Mouse (Mus musculus): ENCODE data around the gene Rarres2. TPM values are rescaled to one million over a fixed set of nuclear protein-coding genes. Genes with fewer than 3 reads are reported as not detected.

Gene Rarres2
- total RNA-seq (2022), result 100 to 1,000 TPM in 1 of 4 experiments, 10 to 100 TPM in 3; 62.1 to 108 (median 77.5) TPM

DNA sequence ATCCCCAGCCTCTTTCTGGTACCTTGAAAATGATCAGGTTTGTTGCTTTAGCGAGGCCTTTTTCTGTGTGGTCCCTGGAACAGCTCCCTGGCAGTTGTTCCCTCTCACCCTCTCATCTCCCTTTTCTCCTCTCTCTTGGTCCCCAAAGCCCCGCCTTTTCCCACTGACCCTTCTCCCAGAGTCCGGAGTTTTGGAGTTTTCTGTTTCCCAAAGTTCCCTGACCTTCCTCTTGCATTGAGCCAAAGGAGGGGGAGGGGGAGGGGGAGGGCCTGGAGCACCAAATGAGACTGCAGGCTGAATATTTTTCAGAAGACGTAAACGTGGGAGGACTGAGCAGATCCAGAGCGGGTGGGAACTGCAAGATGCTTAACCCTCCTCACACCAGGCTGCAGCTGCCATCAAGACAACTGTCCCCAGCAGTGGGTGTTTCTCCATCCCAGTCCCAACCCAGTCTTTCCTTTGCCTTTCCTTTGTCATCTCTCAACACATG lies at the start of gene Rarres2:
Gene Rarres2, minus strand, starts transcription at position 218 of the 490 bp plus-strand sequence.
- peak; percentile 74 for DNase-seq (ENCODE audit: low spot score)

DNA sequence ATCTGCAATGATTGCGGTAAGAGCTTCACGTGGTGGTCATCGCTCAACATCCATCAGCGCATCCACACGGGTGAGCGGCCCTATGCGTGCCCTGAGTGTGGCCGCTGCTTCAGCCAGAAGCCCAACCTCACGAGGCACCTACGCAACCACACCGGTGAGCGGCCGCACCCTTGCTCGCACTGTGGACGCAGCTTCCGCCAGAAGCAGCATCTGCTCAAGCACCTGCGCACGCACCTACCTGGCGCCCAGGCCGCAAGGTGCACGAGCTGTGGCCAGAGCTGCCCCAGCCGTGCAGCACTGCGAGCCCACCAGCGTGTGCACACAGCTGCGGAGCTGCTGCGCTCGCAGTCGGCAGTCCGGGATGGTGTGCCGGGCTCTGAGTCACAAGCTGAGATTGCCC lies 47.4 kb upstream of the Rarres2 start:
- no peak for DNase-seq (ENCODE audit: low spot score)

DNA sequence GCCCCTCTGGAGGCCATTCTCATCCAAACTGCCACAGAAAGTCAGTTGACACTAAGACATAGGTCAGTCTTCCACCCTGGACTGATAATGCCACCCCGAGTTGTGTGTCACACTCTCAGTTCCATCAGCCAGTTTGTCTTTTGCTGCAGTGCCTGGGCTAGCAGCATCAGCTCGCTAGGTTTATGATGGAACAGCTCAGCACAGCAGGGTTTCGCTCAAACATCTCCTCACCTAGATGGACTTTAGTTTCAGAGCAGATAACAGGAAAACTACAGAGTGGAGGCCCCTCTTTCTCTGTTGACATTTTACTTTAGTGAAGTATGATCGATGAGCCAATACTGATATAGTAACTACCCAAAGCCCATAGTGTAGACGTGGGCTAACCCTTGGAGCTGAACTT lies 42.2 kb upstream of the Rarres2 start:
- DNase-seq (ENCODE audit: low spot score), result no peak

DNA sequence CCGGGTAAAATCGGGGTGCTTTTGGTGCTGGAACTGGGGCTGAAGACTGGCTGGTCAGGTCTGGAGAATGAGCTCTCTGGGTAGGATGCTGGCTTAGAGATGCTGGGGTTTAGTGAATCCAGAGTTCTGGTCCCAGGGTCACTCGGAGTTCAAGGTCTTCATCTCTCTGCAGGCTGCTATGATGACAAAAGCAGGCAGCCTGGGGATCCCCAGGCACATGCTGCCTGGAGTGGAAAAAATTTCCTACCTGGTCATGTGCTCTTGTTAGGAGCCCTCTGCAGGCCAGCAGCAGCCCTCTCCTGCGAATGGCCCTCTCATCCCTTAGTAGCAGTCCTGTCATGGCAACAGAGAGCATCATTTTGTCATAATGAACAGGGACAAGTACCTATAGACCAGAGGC lies 40.9 kb upstream of the Rarres2 start:
- DNase-seq (ENCODE audit: low spot score), result no peak

DNA sequence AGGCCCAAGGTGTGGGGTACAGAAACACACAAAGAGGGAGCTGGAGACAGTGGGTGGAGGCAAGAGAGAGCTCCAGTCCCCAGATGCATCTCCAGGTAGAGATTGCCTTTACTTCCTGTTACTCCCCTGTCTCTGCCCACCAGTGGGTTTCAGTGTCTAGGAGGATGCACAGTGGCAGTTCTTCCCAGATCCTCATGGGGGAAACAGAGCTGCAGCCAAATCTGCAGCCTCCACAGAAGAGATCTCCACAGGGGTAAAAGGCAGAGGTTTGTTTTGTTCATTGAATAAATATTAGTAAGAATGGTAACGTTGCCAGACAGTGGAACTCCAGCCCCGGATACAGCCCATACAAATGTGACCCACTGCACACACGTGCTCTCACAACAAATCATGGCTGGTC lies 38.1 kb upstream of the Rarres2 start:
- no peak for DNase-seq (ENCODE audit: low spot score)

DNA sequence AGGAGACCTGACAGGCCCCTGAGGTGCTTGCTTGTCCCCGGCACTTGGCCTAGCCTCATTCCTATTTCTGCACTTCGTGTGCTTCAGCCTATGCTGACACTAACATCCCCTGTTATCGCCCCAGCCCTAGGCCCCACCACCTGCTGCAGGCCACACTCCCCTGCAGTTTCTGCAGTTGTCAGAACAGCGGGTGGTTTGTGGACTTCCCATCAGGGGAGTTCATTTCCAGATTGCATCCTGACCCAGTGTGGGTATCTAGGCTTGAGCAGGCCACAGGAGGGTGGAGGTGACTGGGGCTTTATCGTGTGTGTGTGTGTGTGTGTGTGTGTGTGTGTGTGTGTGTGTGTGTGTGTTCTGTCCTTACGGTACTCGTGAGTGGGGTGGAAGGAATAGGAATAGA lies 36.9 kb upstream of the Rarres2 start:
- DNase-seq (ENCODE audit: low spot score), result no peak

DNA sequence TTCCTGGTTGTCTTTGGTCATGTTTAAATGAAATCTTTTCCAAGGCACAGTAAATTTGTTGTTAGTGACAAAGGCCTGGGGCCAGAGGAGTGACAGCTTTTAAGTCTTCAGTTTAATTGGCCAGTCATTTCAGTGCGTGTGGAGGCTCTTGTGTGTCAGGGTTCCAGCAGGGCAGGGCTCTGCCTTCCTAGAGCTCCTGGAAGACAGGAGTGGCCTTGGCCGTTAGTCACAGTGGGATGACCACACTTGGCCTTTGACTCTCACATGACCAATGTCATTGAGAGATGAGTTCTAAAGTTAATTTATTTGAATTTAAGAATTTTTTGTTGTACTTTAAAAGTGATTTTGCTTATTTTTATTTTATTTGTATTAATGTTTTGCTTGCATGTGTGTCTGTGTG lies 35.5 kb upstream of the Rarres2 start:
- DNase-seq (ENCODE audit: low spot score), result no peak

DNA sequence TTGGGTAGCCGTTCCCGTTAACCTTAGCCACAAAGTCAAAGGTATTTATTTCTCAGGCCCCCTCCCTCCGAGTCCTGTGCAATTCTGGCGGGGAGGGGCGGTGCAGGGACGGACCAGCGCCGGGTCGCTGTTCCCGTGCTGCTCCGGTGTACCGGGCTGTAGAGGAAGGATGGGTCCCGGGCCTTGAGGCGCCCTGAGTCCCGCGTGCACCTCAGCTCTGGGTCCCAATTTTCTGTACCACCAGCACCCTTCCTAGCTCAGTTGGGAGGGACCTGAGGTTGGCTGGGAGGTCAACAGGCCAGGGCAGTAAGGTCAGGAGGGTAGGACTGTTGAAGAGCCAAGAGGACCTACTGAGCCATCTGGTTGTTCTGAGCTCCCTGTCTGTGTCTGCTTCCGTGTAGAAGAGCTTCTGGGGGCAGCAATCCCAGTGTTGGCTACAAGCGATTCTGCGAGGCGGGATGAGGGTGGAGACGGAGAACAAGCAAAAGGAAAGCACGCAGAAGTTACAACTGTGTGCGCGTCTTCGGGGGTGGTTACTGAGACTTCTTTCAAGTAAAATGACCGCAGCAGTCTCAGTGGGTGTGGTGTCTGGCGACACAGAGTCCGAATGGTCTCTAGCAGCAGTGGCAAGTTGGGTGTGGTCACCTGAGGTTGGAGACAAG lies 29.6 kb upstream of the Rarres2 start:
- no peak for DNase-seq (ENCODE audit: low spot score)

DNA sequence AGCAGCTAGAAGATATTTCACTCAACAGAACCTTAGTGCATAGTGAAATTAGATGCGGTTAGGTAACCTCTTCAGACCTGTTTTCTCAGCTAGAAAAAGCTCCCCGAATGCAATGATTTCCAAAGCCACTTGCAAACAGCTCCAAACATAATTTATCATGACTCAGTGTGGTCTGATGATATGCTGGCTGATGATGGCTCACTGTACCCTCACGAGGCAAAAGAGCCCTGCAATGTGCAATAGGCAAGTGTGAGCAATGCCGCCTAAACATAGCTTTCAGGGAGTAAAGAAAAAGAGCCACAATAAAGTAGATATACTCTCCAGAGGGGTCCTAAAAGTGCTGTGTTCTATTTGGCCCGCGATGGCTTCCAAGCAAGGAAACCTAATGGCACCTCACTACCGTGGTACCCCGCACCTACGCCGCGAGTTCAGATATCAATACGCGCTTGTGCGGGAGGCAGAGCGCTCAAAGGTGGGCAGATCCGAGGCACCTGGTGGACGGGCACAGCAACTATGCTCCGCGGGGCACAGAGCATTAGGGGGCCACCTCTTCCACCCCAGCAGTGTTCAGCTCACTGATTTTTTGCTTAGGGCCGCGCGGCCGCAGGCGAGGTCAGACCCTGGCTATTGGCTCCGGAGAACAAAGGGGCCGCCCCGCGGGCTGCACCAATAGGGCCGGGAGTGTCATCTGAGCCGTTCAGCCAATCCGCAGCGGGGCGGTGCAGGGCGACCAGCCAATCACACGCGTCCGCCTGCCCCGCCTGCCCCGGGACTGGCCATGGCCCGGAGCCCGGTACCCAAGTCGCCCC lies 28.9 kb upstream of the Rarres2 start, which contains the start of gene Zfp775:
Gene Zfp775, plus strand, starts transcription at position 793 of the 809 bp plus-strand sequence.
- peak; percentile 96 for DNase-seq (ENCODE audit: low spot score)

DNA sequence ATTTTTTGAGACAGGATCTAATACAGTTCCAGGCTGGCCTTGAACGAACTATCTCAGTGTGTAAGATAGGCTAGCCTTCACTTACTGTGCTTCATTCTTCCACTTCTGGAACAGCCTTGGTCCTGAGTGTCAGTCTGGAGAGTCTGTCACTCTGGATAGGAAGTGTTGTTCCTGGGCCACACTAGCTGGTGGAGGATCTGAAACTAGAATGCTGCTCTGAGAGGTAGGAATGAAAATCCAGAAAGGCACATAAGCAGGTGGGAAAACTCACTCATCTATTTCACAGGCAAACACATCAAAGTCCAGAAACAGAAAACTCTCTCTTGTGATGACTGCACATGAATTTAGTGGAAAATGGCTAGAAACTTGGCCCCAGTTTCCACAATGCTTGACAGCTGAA lies 28.0 kb upstream of the Rarres2 start:
- DNase-seq (ENCODE audit: low spot score), result no peak

DNA sequence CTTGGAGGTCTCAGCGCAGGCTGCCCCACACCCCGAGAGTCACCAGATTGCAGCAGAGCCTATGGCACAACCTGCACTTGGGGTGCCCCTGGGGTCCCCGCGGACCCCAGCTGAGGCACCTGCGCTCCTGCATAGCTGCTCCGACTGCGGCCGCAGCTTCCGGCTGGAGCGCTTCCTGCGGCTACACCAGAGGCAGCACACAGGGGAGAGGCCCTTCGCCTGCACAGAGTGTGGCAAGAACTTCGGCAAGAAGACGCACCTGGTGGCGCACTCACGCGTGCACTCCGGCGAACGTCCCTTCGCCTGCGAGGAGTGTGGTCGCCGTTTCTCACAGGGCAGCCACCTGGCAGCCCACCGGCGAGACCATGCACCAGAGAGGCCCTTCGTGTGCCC lies 24.6 kb upstream of the Rarres2 start:
- no peak for DNase-seq (ENCODE audit: low spot score)

GRCm38 (mm10) chr6:48596545-48597232 lies 24.1 kb upstream of the Rarres2 start:
- no peak for DNase-seq (ENCODE audit: low spot score)

- no peak for DNase-seq (ENCODE audit: low spot score)
Observed at GRCm38 (mm10) chr6:48595278-48595677, 22.7 kb upstream of the Rarres2 start.

DNA sequence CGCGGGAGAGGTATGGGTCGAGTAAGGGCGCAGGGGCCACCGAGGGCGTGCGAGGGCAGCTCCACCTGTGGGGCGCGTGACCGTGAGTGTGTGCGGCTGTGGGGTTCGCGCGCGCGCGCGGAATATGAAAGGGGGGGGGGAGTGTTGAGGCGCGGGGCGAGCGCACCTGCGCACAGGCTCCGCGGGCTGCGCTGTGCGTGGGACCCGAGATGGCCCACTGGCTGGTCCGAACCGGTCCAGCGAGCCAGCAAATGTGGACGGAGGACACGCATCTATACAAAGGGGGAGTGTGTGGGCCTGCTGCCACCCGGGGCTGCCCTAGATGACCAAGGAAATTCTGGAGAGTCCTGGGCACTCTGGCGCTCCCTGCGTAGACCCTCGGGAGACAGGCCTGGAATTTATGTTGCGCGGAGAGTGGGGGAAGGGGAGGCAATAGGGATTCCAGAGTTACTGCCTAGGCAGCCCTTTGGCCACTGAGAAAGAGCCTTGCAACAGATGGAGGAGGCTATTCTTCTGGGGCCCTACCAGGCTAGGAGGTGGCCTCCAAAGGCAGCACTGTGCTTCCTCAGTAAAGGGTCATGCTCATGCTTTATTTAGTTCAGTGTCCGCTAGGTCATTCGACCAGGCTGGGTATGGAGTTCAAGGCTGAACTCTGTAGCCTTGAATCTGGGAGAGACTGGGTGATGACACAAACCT lies 21.6 kb upstream of the Rarres2 start:
- DNase-seq (ENCODE audit: low spot score), result peak; percentile 32

DNA sequence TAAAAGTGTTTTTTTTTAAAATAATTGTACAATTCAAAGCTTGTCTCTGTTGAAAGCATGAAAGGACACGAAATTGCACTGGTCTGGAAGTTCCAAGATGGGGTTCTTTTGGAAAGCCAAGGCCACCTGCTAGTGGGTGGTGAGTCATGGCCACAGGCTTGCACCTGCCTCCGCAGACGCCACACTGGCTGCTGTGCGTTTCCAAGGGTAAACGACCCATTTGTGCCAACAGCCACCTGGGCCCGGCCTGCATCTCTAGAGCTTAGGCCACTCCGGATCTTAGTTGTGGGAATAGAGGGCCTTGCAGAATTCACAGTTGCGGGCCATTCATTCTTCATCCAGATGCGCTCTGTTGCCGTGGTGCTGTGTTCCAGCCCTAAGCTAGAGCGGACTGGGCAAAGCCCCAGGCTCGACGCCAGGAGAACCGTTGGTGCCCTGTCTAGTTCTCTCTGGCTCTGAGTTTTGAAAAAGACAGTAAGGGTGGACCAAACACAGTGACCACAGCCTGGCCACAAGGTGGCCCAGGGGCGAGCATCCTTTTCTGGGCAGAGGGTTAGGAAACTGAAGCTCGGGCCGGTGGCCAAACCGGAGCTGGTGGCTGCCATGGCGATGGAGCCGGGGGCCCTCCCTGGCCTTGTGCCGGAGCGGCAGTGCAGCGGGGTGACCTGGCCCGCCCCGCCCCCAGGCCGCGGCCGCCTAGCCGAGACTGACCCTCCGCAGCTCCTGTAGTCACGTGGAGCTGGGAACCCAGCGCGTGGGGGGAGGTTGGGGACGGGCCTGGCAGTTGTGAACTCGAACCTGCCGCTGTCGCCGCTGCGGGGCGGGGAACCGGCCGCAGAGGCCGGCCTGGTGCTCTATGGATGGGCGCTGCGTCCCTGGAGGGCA lies 20.8 kb upstream of the Rarres2 start, which contains the start of the genes Repin1 and Gm44965:
Gene Repin1, plus strand, starts transcription at position 726 of the 885 bp plus-strand sequence.
Gene Gm44965, plus strand, starts transcription at position 784 of the 885 bp plus-strand sequence.
- peak; percentile 93 for DNase-seq (ENCODE audit: low spot score)

DNA sequence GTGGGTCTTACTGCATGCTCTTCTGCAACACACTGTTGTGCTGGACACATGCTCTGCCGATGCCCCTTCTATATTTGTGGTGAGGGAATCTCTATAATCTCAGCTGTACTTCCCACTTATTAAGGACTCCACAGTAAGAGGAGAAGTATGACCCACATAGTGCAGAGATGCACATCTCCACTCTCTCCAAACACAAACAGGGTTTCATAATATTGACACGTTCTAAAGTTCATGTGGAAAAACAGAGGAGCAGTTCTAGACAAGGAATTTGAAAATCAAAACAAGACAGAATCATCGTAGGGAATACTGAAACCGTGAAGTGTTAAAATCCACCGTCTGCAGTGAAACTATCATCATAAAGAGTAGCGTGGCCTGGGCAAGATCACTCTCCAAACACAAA lies 19.3 kb upstream of the Rarres2 start:
- no peak for DNase-seq (ENCODE audit: low spot score)

DNA sequence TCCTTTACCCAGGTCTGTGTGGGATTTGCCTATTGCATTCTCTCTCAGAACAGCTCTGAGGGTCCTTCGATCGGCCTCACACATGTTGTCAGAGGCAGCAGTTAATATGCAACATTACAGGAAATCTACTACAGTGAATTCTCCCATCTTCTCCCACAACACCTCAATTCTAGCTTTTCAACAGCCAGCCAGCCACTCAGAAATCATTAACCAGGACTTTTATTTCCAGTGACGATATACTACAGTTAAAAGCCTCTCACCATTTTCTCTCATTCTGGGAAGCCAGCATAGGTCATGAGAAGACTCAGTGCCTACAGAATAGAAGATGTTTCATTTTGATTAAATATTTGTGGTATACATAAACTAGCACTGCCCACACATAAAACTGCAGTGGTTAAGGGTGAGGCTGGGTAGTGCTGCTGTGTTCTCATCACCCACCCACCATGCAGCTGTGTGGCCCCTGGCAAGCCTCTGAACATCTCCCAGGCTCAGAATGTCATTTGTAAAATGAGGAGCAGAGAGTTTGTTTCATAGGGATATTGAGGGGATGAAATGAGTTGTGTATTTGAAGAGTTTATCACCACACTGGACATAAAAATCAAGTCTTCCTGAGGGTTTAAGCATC lies 18.7 kb upstream of the Rarres2 start:
- DNase-seq (ENCODE audit: low spot score), result no peak

DNA sequence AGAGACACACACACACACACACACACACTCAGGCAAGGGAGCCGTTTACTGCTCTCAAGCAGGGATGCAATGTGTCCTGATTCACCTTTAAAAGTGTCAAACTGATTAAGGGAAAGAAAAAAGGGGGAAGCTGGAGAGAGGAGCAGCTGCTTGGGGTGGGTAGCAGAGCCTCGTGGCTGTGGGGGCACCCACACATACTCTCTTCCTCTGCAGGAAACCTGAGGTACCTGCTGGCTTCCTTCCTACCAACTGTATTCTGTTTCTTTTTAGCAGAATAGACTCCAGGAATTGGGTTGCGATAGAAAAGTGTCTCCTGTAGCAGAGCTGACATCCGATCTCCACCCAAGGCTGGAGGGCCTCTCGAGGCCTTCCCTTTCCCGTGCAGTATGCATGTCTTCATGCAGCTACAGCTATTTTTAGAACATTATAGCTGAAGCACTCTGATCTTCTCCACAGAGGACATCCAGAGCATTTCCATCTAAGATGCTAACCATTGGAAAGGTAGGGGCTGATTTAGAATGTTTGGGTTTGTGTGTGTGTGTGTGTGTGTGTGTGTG lies 16.7 kb upstream of the Rarres2 start, which contains the start of gene Gm45021:
Gene Gm45021, plus strand, starts transcription at position 417 of the 557 bp plus-strand sequence.
- DNase-seq (ENCODE audit: low spot score), result no peak

DNA sequence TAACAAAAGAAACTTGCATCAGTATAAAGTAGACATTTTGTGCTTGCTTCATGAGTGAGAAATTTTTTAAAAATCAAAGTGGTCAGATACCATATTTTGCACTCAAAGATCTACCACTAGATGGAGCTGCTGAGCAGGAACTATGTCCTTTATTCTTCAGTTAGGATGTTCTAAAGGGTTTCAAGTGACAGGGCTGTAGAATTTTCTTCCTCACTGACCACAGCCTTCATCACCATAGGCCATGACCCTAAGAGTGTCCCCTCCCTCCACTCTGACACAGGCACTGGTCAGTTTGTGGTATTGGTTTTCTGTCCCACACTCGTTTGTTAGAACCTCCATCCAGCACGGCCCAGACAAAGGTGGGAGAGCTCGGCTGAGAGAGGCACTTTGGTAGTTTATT lies 9.4 kb upstream of the Rarres2 start:
- DNase-seq (ENCODE audit: low spot score), result peak; percentile 68

- DNase-seq (ENCODE audit: low spot score), result no peak
Observed at GRCm38 (mm10) chr6:48581257-48581656, 8.7 kb upstream of the Rarres2 start.

Data from heart, adult 8-10 months (tissue).